Mouse (Mus musculus) kidney, postnatal 0 days (tissue): ENCODE measurements around the gene Olfr644. TPM values are rescaled to one million over a fixed set of nuclear protein-coding genes. Genes with fewer than 3 reads are reported as not detected.

Experiments used
- ATAC-seq: fragments of 200-750 bp; cut with Nextera tagmentation; replicated peaks from 2 replicates; pipeline ENCODE4 v1.8.0; 2017; ENCODE audit warnings: low read depth, moderate number of reproducible peaks, moderate TSS enrichment, moderate library complexity; ENCODE audit not compliant: low FRiP score
- DNase-seq: peaks from one replicate; pipeline ENCODE4 v3.0.0-alpha.2; 2016; ENCODE audit warnings: low spot score
- H3K27ac ChIP-seq: fragments of 300-500 bp; sonication (generic); 2 replicates; pipeline ENCODE4 v1.5.1; 2014; ENCODE audit warnings: mild to moderate bottlenecking
- H3K27me3 ChIP-seq: fragments of 300-500 bp; sonication (generic); 2 replicates; pipeline ENCODE4 v1.6.1; 2014; ENCODE audit warnings: low read length, mixed read lengths; ENCODE audit not compliant: insufficient read depth
- H3K36me3 ChIP-seq: fragments of 300-500 bp; sonication (generic); 2 replicates; pipeline ENCODE4 v1.6.1; 2014; ENCODE audit warnings: low read length, mixed read lengths; ENCODE audit not compliant: insufficient read depth
- H3K4me1 ChIP-seq: fragments of 300-500 bp; sonication (generic); replicated peaks from 2 replicates; pipeline ENCODE4 v1.6.1; 2014; ENCODE audit warnings: antibody characterized with exemption, low read length, mixed read lengths; ENCODE audit not compliant: insufficient read depth
- H3K4me2 ChIP-seq: fragments of 300-500 bp; sonication (generic); 2 replicates; pipeline ENCODE4 v1.6.1; 2014; ENCODE audit warnings: mild to moderate bottlenecking, low read length, moderate library complexity, mixed read lengths
- H3K4me3 ChIP-seq: fragments of 300-500 bp; sonication (generic); replicated peaks from 2 replicates; pipeline ENCODE4 v1.5.1; 2014; ENCODE audit warnings: low read depth, low read length
- H3K9ac ChIP-seq: fragments of 300-500 bp; sonication (generic); 2 replicates; pipeline ENCODE4 v1.6.1; 2014; ENCODE audit warnings: low read depth, low read length
- H3K9me3 ChIP-seq: fragments of 300-500 bp; sonication (generic); replicated peaks from 2 replicates; pipeline ENCODE4 v1.6.1; 2016; ENCODE audit warnings: low read length, inconsistent platforms, mixed read lengths
- CTCF ChIP-seq: IDR thresholded peaks from 2 replicates; pipeline ENCODE4 v1.5.1; 2016; ENCODE audit warnings: antibody characterized with exemption, low read depth, mild to moderate bottlenecking, moderate library complexity
- WGBS: fragments of 180-500 bp; shearing (Covaris S2); extraction: QIAGEN DNeasy Blood & Tissue Kit; methylation state at CpG from one replicate; pipeline ENCODE4 v1.1.7; 2014; 5-methylcytosine and 5-hydroxymethylcytosine counted together
- polyA plus RNA-seq: library from polyadenylated mRNA; unstranded; fragments of >200 nt; fragmentation: Nextera tagmentation; extraction: Ambion mirVana; gene quantifications from 2 replicates; pipeline ENCODE4 v1.2.1, GENCODE M21; 2015

Gene Olfr644
- not detected in 2 replicates for polyA plus RNA-seq

- no peak for TF ChIP-seq CTCF
- no peak for ATAC-seq
- Histone ChIP-seq H3K4me1 (no peaks in the 10 kb centered on the region), H3K36me3 (no peaks in the 10 kb centered on the region), H3K27me3 (no peaks in the 10 kb centered on the region), H3K4me3 (no peak within 1 kb of the TSS), H3K9ac (no peak within 1 kb of the TSS), H3K4me2 (no peak within 1 kb of the TSS), H3K27ac (no peak within 1 kb of the TSS), H3K9me3 (no peaks in the 10 kb centered on the region)
- 70% methylated on average over 2 of the region's 2 CpGs for WGBS
- no peak for DNase-seq
Observed at GRCm38 (mm10) chr7:104071769-104072168, at the start of gene Olfr644. Gene Olfr644, minus strand, starts transcription at chr7:104071869.

GRCm38 (mm10) chr7:104104757-104104972 lies 33.0 kb upstream of the Olfr644 start, which contains the start of gene Olfr646:
Gene Olfr646, plus strand, starts transcription at chr7:104104873.
- Histone ChIP-seq H3K4me3 (no peak within 1 kb of the TSS), H3K27me3 (no peaks in the 10 kb centered on the region), H3K27ac (no peak within 1 kb of the TSS), H3K9ac (no peak within 1 kb of the TSS), H3K9me3 (no peaks in the 10 kb centered on the region), H3K36me3 (no peaks in the 10 kb centered on the region), H3K4me1 (no peaks in the 10 kb centered on the region), H3K4me2 (no peak within 1 kb of the TSS)
- DNase-seq, result no peak
- no peak for ATAC-seq
- TF ChIP-seq CTCF, result no peak

GRCm38 (mm10) chr7:104103913-104104756 lies 32.5 kb upstream of the Olfr644 start:
- Histone ChIP-seq H3K9me3 (no peaks in the 10 kb centered on the region), H3K4me3 (no peak overlapping the region), H3K27me3 (no peaks in the 10 kb centered on the region), H3K9ac (no peak overlapping the region), H3K27ac (no peak overlapping the region), H3K36me3 (no peaks in the 10 kb centered on the region), H3K4me2 (no peak overlapping the region), H3K4me1 (no peaks in the 10 kb centered on the region)
- DNase-seq, result no peak
- no peak for ATAC-seq
- TF ChIP-seq CTCF, result no peak
- WGBS, result 41% methylated on average over 4 of the region's 4 CpGs

DNA sequence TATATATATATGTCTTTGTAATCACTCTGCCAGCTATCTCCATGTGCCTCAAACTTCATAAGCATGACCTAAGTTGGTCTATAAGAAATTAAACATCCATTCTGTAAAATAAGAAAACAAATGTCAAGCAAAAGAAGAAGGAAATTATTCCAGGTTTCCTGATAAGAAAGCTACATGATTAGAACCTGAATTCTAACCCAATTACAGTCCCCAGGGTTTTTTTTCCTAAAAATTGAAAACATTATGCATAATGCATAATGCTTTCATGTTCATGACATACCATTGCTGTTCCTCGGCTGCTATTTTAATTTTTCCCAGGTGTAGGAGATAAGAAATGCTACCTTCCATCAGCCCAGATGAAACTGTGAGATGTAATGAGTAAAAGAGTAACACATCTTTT lies 13.7 kb upstream of the Olfr644 start, which contains the start of gene Olfr645:
Gene Olfr645 (minus strand): TSS at position 101 of the 400 bp plus-strand sequence.
- Histone ChIP-seq H3K27ac (no peak within 1 kb of the TSS), H3K27me3 (no peaks in the 10 kb centered on the region), H3K36me3 (no peaks in the 10 kb centered on the region), H3K4me3 (no peak within 1 kb of the TSS), H3K4me1 (no peaks in the 10 kb centered on the region), H3K4me2 (no peak within 1 kb of the TSS), H3K9me3 (no peaks in the 10 kb centered on the region), H3K9ac (no peak within 1 kb of the TSS)
- 80% methylated on average over 1 of the region's 1 CpGs for WGBS
- no peak for TF ChIP-seq CTCF
- DNase-seq (no peak), ATAC-seq (no peak)

DNA sequence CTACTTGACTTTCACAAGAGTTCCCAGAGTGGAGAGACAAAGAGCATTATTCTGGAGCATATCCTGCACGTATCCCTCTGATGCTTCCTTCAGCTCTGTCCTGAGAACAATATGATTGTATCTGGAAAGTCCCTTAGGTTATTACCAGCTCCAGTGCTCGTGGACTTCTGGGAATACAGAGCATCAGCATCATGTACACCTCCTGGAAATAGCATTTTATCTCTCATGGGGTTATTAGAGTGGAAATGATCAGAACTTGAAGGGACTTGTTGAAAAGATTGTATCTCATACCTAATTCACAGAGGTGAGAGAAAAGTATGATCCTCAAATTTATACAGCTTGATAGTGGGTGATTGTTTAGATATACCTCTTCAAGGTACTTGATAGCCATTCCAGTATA lies 10.3 kb downstream of the Olfr644 start, which contains the start of gene 4930516K23Rik:
Gene 4930516K23Rik (minus strand): TSS at position 101 of the 400 bp plus-strand sequence.
- Histone ChIP-seq H3K27ac (no peak within 1 kb of the TSS), H3K27me3 (no peaks in the 10 kb centered on the region), H3K4me3 (no peak within 1 kb of the TSS), H3K36me3 (no peaks in the 10 kb centered on the region), H3K4me1 (no peaks in the 10 kb centered on the region), H3K9ac (no peak within 1 kb of the TSS), H3K9me3 (no peaks in the 10 kb centered on the region), H3K4me2 (no peak within 1 kb of the TSS)
- DNase-seq (no peak), ATAC-seq (no peak)
- TF ChIP-seq CTCF, result no peak
- WGBS, result 42% methylated on average over 2 of the region's 2 CpGs

- 100% methylated on average over 1 of the region's 1 CpGs for WGBS
- Histone ChIP-seq H3K4me2 (no peak overlapping the region), H3K4me1 (no peaks in the 10 kb centered on the region), H3K9me3 (no peaks in the 10 kb centered on the region), H3K4me3 (no peak overlapping the region), H3K36me3 (no peaks in the 10 kb centered on the region), H3K9ac (no peak overlapping the region), H3K27ac (no peak overlapping the region), H3K27me3 (no peaks in the 10 kb centered on the region)
- no peak for TF ChIP-seq CTCF
- DNase-seq (no peak), ATAC-seq (no peak)
Observed at GRCm38 (mm10) chr7:104059215-104059614, 12.5 kb downstream of the Olfr644 start.

DNA sequence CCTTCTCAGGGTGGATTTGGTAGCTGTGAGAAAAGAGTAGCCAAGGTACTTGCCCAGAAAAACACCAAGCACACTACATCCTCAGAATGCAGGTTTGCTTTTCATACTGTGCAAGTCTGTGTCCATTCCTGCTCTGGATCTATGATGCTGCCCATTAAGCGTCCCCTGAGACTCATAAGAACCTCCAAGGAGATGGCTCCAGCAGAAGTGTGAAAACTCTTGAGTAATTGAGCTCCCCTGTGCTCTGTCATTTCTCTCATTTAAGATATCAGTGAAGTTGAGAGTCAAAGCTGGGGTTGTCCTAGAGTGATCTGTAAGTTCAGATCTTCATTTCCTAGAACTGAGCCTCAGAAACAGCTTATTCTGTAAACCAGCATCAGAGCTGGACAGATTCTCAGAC lies 19.1 kb downstream of the Olfr644 start, which contains the start of gene Olfr642:
Gene Olfr642 (minus strand): TSS at position 101 of the 400 bp plus-strand sequence.
- Histone ChIP-seq H3K27ac (no peak within 1 kb of the TSS), H3K9me3 (no peaks in the 10 kb centered on the region), H3K4me2 (no peak within 1 kb of the TSS), H3K4me3 (no peak within 1 kb of the TSS), H3K27me3 (no peaks in the 10 kb centered on the region), H3K36me3 (no peaks in the 10 kb centered on the region), H3K4me1 (no peaks in the 10 kb centered on the region), H3K9ac (no peak within 1 kb of the TSS)
- DNase-seq, result no peak
- ATAC-seq, result no peak
- TF ChIP-seq CTCF, result no peak
- 84% methylated on average over 1 of the region's 1 CpGs for WGBS
